Mouse (Mus musculus): ENCODE data around the gene Dll4. TPM values are rescaled to one million over a fixed set of nuclear protein-coding genes. Genes with fewer than 3 reads are reported as not detected.

Gene Dll4
- polyA plus RNA-seq, 1 experiment from 2014 or later = 15.1 TPM

GRCm38 (mm10) chr2:119334135-119334534 is 8.6 kb downstream of the Dll4 start:
- no peak for DNase-seq (ENCODE audit: low spot score)

- no peak for DNase-seq (ENCODE audit: low spot score)
These were observed 9.5 kb downstream of the Dll4 start for GRCm38 (mm10) chr2:119334964-119335525.

GRCm38 (mm10) chr2:119335535-119335934 is 10.0 kb downstream of the Dll4 start:
- DNase-seq (ENCODE audit: low spot score) = no peak

GRCm38 (mm10) chr2:119336002-119336401 is 10.4 kb downstream of the Dll4 start:
- no peak for DNase-seq (ENCODE audit: low spot score)

DNA sequence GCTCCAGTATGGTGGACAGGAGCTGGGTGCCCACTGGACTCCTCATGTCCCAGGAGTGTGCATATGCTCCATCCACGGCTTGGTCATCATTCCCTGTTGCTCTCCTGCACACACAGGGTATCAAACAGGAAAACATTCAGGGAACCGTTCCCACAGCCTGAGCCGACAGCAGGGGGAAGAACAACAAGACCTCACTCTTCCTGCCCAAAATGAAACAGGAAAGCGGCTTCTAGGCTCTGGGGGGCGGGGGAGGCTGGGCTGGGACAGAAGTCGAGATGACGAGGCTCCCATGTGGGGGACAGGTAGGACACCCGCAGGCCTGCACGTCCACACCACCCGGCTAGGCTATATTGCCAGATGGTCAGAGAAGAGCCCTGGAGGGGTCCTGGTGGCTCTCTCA is 10.9 kb downstream of the Dll4 start:
- DNase-seq (ENCODE audit: low spot score) = no peak

- DNase-seq (ENCODE audit: low spot score) = peak; percentile 76
These were observed 12.1 kb downstream of the Dll4 start for GRCm38 (mm10) chr2:119337425-119338265.

- no peak for DNase-seq (ENCODE audit: low spot score)
These were observed 19.1 kb downstream of the Dll4 start for GRCm38 (mm10) chr2:119344537-119345138.

DNA sequence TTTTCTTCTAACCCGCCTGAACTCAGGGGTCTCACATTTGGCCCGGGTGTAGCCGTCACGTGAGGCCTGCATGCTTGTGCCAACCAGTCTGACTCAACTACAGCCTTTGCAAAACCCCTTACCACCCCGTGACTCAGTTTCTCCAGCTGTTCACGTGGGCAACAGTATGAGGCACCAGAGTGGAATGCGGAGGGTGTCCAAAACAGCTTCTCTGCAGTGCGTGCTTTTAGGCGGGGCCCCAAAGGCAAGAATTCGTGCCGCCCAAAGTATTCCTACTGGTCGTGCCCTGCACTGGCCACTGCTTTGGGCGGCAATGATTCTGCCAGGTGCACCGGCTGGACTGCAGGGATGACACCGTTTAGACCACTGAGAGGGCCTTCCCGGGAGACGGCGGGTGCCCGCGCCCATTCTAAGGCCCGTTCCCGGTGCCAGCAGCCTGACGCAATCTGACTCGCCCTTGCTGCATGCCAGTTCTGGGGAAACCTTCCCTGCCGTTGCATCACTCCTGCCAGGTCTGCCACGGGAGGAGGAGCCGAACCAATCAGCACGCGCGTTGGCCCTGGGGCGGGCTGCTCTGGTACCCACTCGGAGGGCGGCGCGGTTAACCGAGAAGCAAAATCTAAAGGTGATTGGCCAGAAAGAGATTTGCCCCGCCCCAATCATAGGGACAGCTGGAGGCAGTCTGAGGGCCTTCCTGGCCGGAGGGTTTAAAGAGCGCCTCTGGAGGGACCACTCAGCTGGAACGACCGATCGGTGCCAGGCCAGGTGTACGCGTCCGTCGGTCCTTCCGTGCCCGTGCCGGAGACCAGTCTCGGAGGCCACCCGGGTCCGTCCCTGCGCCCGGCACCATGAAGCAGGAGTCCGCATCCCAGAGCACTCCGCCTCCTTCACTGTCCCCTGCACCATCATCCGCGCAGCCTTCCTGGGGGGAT is 25.2 kb downstream of the Dll4 start, which contains the start of gene Chac1:
Gene Chac1, plus strand, starts transcription at position 675 of the 932 bp plus-strand sequence.
- peak; percentile 43 for DNase-seq (ENCODE audit: low spot score)

GRCm38 (mm10) chr2:119353707-119354106 is 28.1 kb downstream of the Dll4 start:
- DNase-seq (ENCODE audit: low spot score) = no peak

GRCm38 (mm10) chr2:119355089-119355488 is 29.5 kb downstream of the Dll4 start:
- DNase-seq (ENCODE audit: low spot score) = no peak

GRCm38 (mm10) chr2:119355651-119356050 is 30.1 kb downstream of the Dll4 start:
- no peak for DNase-seq (ENCODE audit: low spot score)

GRCm38 (mm10) chr2:119356310-119356709 is 30.7 kb downstream of the Dll4 start:
- no peak for DNase-seq (ENCODE audit: low spot score)

GRCm38 (mm10) chr2:119356805-119357204 is 31.2 kb downstream of the Dll4 start:
- DNase-seq (ENCODE audit: low spot score) = no peak

GRCm38 (mm10) chr2:119358249-119358648 is 32.7 kb downstream of the Dll4 start:
- no peak for DNase-seq (ENCODE audit: low spot score)

DNA sequence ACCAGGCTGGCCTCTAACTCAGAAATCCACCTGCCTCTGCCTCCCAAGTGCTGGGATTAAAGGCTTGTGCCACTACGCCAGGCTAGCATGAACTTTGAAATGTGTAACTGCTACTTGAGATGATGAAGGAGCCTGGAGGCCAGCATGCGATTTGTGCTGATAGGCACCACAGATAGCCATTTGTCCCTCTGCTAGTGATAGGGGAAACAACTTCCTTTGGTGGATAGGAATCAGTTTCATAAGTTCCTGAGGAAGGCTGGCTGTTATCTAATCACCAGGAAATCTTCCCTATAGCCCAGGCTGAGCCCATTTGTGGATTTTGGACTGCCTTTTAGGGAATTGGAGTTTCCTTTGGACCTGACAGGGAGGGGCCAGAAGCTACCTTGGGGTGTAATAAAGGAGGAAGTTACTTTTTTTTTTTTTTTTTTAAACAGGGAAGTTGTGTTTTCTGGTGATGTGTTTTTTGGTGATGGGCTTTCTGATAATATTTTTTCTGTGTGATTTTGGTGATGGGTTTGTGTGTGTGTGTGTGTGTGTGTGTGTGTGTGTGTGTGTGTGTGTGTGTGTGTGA is 34.2 kb downstream of the Dll4 start:
- DNase-seq (ENCODE audit: low spot score) = no peak

GRCm38 (mm10) chr2:119364969-119365368 is 39.4 kb downstream of the Dll4 start:
- DNase-seq (ENCODE audit: low spot score) = no peak

- no peak for DNase-seq (ENCODE audit: low spot score)
These were observed 41.8 kb downstream of the Dll4 start for GRCm38 (mm10) chr2:119367346-119367745.

- DNase-seq (ENCODE audit: low spot score) = no peak
These were observed 44.5 kb downstream of the Dll4 start for GRCm38 (mm10) chr2:119370116-119370515.

DNA sequence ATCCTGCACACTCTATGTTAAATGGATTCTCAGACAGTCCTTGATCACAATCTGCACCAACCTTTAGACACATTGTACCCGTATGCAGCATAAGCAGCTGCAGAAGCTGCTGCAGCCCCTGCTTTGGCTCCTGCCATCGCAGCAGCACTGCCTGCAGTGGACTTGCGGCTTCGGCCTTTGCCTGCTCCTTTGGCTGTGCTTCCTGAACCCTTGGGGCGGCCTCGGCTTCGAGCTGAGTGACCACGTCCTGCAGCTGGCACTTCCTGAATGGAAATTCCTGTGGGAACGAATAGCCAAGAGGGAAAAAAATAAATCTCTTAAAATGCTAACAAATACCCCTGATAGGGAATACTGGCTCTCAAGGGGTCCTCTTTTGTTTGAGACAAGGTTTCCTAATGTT is 51.7 kb downstream of the Dll4 start:
- no peak for DNase-seq (ENCODE audit: low spot score)

DNA sequence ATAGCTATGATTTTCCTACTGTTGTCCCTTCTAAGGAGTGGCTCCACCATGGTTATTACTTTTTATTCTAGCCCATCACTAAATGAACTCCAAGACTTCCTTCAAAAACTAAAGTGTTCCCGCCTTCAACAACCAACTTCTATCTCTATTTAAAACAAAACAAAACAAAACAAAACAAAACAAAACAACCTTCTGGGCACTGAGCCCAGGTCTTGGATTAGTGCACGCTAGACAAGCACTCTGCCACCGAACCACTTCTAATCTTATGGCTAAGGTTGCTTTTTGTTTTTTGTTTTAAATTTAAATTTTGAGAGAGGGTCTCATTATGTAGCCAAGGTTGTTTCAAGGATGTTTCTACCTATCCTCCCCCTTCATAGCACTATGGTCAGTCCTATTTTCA is 52.2 kb downstream of the Dll4 start:
- DNase-seq (ENCODE audit: low spot score) = no peak

GRCm38 (mm10) chr2:119379455-119379854 is 53.9 kb downstream of the Dll4 start:
- DNase-seq (ENCODE audit: low spot score) = no peak

Data from thymus, postnatal 0 days (tissue).